Mouse (Mus musculus): ENCODE measurements around the gene Gm10719. TPM values are rescaled to one million over a fixed set of nuclear protein-coding genes. Genes with fewer than 3 reads are reported as not detected.
"Not testable (repeated sequence)": the region's sequence is repeated elsewhere in the genome, so short reads cannot be mapped to it uniquely, and the experiment has no call there.

The Gm10719 gene
- polyA plus RNA-seq (2014; fragmentation: Nextera tagmentation; extraction: Ambion mirVana): not detected in 2 replicates

DNA sequence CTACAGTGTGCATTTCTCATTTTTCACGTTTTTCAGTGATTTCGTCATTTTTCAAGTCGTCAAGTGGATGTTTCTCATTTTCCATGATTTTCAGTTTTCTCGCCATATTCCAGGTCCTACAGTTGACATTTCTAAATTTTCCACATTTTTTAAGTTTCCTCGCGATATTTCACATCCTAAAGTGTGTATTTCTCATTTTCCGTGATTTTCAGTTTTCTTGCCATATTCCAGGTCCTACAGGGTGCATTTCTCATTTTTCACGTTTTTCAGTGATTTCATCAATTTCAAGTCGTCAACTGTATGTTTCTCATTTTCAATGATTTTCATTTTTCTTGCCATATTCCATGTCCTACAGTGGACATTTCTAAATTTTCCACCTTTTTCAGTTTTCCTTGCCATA lies at the start of gene Gm10719:
Gene Gm10719, plus strand, starts transcription at position 301 of the 400 bp plus-strand sequence.
- ATAC-seq (replicated peaks; ENCODE audit: insufficient number of reproducible peaks, low FRiP score, low TSS enrichment, low read depth); H3K9me3 ChIP-seq (replicated peaks; ENCODE audit: control insufficient read depth, low read length); H3K27ac ChIP-seq (replicated peaks; ENCODE audit: low read depth, low read length); H3K9ac ChIP-seq (replicated peaks; ENCODE audit: low read length); H3K4me1 ChIP-seq (ENCODE audit: control insufficient read depth, insufficient read depth, low read length); H3K27me3 ChIP-seq (ENCODE audit: control insufficient read depth, insufficient read depth, low read length); H3K4me2 ChIP-seq (ENCODE audit: low read depth, low read length); H3K4me3 ChIP-seq (ENCODE audit: low read depth, low read length); DNase-seq (ENCODE audit: low spot score); H3K36me3 ChIP-seq (replicated peaks; ENCODE audit: control insufficient read depth, insufficient read depth, low read depth, low read length): not testable (repeated sequence)
- WGBS: no CpG with 5 or more reads among the region's 9 CpGs

DNA sequence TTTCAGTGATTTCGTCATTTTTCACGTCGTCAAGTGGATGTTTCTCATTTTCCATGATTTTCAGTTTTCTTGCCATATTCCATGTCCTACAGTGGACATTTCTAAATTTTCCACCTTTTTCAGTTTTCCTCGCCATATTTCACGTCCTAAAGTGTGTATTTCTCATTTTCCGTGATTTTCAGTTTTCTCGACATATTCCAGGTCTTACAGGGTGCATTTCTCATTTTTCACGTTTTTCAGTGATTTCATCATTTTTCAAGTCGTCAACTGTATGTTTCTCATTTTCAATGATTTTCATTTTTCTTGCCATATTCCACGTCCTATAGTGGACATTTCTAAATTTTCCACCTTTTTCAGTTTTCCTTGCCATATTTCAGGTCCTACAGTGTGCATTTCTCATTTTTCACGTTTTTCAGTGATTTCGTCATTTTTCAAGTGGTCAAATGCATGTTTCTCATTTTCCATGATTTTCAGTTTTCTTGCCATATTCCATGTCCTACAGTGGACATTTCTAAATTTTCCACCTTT lies 16.7 kb upstream of the Gm10719 start, which contains the start of gene Gm10722:
Gene Gm10722, plus strand, starts transcription at position 478 of the 528 bp plus-strand sequence.
- H3K27me3 ChIP-seq (ENCODE audit: control insufficient read depth, insufficient read depth, low read length); H3K4me3 ChIP-seq (ENCODE audit: low read depth, low read length); H3K4me2 ChIP-seq (ENCODE audit: low read depth, low read length); H3K36me3 ChIP-seq (replicated peaks; ENCODE audit: control insufficient read depth, insufficient read depth, low read depth, low read length); ATAC-seq (replicated peaks; ENCODE audit: insufficient number of reproducible peaks, low FRiP score, low TSS enrichment, low read depth); H3K4me1 ChIP-seq (ENCODE audit: control insufficient read depth, insufficient read depth, low read length); H3K27ac ChIP-seq (replicated peaks; ENCODE audit: low read depth, low read length); H3K9me3 ChIP-seq (replicated peaks; ENCODE audit: control insufficient read depth, low read length); H3K9ac ChIP-seq (replicated peaks; ENCODE audit: low read length): not testable (repeated sequence)
- peak; percentile 47 for DNase-seq (ENCODE audit: low spot score)
- 66% methylated on average over 12 of the region's 12 CpGs for WGBS

DNA sequence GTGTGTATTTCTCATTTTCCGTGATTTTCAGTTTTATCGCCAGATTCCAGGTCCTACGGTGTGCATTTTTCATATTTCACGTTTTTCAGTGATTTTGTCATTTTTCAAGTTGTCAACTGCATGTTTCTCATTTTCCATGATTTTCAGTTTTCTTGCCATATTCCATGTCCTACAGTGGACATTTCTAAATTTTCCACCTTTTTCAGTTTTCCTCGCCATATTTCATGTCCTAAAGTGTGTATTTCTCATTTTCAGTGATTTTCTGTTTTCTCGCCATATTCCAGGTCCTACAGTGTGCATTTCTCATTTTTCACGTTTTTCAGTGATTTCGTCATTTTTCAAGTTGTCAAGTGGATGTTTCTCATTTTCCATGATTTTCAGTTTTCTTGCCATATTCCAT lies 16.2 kb upstream of the Gm10719 start:
- not testable (repeated sequence) for H3K27ac ChIP-seq (replicated peaks; ENCODE audit: low read depth, low read length); H3K4me3 ChIP-seq (ENCODE audit: low read depth, low read length); ATAC-seq (replicated peaks; ENCODE audit: insufficient number of reproducible peaks, low FRiP score, low TSS enrichment, low read depth); H3K36me3 ChIP-seq (replicated peaks; ENCODE audit: control insufficient read depth, insufficient read depth, low read depth, low read length); H3K27me3 ChIP-seq (ENCODE audit: control insufficient read depth, insufficient read depth, low read length); H3K4me2 ChIP-seq (ENCODE audit: low read depth, low read length); DNase-seq (ENCODE audit: low spot score); H3K9me3 ChIP-seq (replicated peaks; ENCODE audit: control insufficient read depth, low read length); H3K4me1 ChIP-seq (ENCODE audit: control insufficient read depth, insufficient read depth, low read length); H3K9ac ChIP-seq (replicated peaks; ENCODE audit: low read length)
- WGBS: 65% methylated on average over 8 of the region's 8 CpGs

DNA sequence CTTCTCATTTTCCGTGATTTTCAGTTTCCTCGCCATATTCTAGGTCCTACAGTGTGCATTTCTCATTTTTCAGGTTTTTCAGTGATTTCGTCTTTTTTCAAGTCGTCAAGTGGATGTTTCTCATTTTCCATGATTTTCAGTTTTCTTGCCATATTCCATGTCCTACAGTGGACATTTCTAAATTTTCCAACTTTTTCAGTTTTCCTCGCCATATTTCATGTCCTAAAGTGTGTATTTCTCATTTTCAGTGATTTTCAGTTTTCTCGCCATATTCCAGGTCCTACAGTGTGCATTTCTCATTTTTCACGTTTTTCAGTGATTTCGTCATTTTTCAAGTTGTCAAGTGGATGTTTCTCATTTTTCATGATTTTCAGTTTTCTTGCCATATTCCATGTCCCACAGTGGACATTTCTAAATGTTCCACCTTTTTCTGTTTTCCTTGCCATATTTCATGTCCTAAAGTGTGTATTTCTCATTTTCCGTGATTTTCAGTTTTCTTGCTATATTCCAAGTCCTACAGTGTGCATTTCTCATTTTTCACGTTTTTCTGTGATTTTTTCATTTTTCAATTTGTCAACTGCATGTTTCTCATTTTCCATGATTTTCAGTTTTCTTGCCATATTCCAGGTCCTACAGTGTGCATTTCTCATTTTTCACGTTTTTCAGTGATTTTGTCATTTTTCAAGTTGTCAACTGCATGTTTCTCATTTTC lies 15.1 kb upstream of the Gm10719 start:
- not testable (repeated sequence) for H3K9ac ChIP-seq (replicated peaks; ENCODE audit: low read length); H3K4me2 ChIP-seq (ENCODE audit: low read depth, low read length); H3K27me3 ChIP-seq (ENCODE audit: control insufficient read depth, insufficient read depth, low read length); H3K4me1 ChIP-seq (ENCODE audit: control insufficient read depth, insufficient read depth, low read length); H3K27ac ChIP-seq (replicated peaks; ENCODE audit: low read depth, low read length); H3K9me3 ChIP-seq (replicated peaks; ENCODE audit: control insufficient read depth, low read length); H3K4me3 ChIP-seq (ENCODE audit: low read depth, low read length); H3K36me3 ChIP-seq (replicated peaks; ENCODE audit: control insufficient read depth, insufficient read depth, low read depth, low read length)
- DNase-seq (ENCODE audit: low spot score) (peak; percentile 70), ATAC-seq (replicated peaks; ENCODE audit: insufficient number of reproducible peaks, low FRiP score, low TSS enrichment, low read depth) (peak; percentile 88)
- WGBS: 54% methylated on average over 8 of the region's 11 CpGs

DNA sequence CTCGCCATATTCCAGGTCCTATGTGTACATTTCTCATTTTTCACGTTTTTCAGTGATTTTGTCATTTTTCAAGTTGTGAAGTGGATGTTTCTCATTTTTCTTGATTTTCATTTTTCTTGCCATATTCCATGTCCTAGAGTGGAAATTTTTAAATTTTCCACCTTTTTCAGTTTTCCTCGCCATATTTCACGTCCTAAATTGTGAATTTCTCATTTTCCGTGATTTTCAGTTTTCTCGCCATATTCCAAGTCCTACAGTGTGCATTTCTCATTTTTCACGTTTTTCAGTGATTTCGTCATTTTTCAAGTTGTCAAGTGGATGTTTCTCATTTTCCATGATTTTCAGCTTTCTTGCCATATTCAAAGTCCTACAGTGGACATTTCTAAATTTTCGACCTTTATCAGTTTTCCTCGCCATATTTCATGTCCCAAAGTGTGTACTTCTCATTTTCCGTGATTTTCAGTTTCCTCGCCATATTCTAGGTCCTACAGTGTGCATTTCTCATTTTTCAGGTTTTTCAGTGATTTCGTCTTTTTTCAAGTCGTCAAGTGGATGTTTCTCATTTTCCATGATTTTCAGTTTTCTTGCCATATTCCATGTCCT lies 14.3 kb upstream of the Gm10719 start, which contains the start of gene Gm11168:
Gene Gm11168, plus strand, starts transcription at position 553 of the 603 bp plus-strand sequence.
- WGBS: 72% methylated on average over 6 of the region's 14 CpGs
- H3K27me3 ChIP-seq (ENCODE audit: control insufficient read depth, insufficient read depth, low read length); H3K27ac ChIP-seq (replicated peaks; ENCODE audit: low read depth, low read length); H3K36me3 ChIP-seq (replicated peaks; ENCODE audit: control insufficient read depth, insufficient read depth, low read depth, low read length); H3K9ac ChIP-seq (replicated peaks; ENCODE audit: low read length); DNase-seq (ENCODE audit: low spot score); H3K4me2 ChIP-seq (ENCODE audit: low read depth, low read length); H3K9me3 ChIP-seq (replicated peaks; ENCODE audit: control insufficient read depth, low read length); H3K4me3 ChIP-seq (ENCODE audit: low read depth, low read length); ATAC-seq (replicated peaks; ENCODE audit: insufficient number of reproducible peaks, low FRiP score, low TSS enrichment, low read depth); H3K4me1 ChIP-seq (ENCODE audit: control insufficient read depth, insufficient read depth, low read length): not testable (repeated sequence)

DNA sequence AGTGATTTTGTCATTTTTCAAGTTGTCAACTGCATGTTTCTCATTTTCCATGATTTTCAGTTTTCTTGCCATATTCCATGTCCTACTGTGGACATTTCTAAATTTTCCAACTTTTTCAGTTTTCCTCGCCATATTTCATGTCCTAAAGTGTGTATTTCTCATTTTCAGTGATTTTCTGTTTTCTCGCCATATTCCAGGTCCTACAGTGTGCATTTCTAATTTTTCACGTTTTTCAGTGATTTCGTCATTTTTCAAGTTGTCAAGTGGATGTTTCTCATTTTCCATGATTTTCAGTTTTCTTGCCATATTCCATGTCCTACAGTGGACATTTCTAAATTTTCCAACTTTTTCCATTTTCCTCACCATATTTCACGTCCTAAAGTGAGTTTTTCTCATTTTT lies 11.0 kb upstream of the Gm10719 start:
- not testable (repeated sequence) for ATAC-seq (replicated peaks; ENCODE audit: insufficient number of reproducible peaks, low FRiP score, low TSS enrichment, low read depth); H3K4me2 ChIP-seq (ENCODE audit: low read depth, low read length); H3K4me1 ChIP-seq (ENCODE audit: control insufficient read depth, insufficient read depth, low read length); H3K4me3 ChIP-seq (ENCODE audit: low read depth, low read length); H3K27ac ChIP-seq (replicated peaks; ENCODE audit: low read depth, low read length); H3K36me3 ChIP-seq (replicated peaks; ENCODE audit: control insufficient read depth, insufficient read depth, low read depth, low read length); DNase-seq (ENCODE audit: low spot score); H3K27me3 ChIP-seq (ENCODE audit: control insufficient read depth, insufficient read depth, low read length); H3K9me3 ChIP-seq (replicated peaks; ENCODE audit: control insufficient read depth, low read length); H3K9ac ChIP-seq (replicated peaks; ENCODE audit: low read length)
- 82% methylated on average over 1 of the region's 5 CpGs for WGBS

DNA sequence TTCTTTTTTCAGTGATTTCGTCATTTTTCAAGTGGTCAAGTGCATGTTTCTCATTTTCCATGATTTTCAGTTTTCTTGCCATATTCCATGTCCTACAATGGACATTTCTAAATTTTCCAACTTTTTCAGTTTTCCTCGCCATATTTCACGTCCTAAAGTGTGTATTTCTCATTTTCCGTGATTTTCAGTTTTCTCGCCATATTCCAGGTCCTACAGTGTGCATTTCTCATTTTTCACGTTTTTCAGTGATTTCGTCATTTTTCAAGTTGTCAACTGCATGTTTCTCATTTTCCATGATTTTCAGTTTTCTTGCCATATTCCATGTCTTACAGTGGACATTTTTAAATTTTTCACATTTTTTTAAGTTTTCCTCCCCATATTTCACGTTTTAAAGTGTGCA lies 10.6 kb upstream of the Gm10719 start:
- not testable (repeated sequence) for H3K9ac ChIP-seq (replicated peaks; ENCODE audit: low read length); H3K4me3 ChIP-seq (ENCODE audit: low read depth, low read length); H3K4me1 ChIP-seq (ENCODE audit: control insufficient read depth, insufficient read depth, low read length); H3K36me3 ChIP-seq (replicated peaks; ENCODE audit: control insufficient read depth, insufficient read depth, low read depth, low read length); DNase-seq (ENCODE audit: low spot score); H3K4me2 ChIP-seq (ENCODE audit: low read depth, low read length); H3K27me3 ChIP-seq (ENCODE audit: control insufficient read depth, insufficient read depth, low read length); H3K27ac ChIP-seq (replicated peaks; ENCODE audit: low read depth, low read length); H3K9me3 ChIP-seq (replicated peaks; ENCODE audit: control insufficient read depth, low read length)
- ATAC-seq (replicated peaks; ENCODE audit: insufficient number of reproducible peaks, low FRiP score, low TSS enrichment, low read depth): peak; percentile 83
- 71% methylated on average over 7 of the region's 8 CpGs for WGBS

DNA sequence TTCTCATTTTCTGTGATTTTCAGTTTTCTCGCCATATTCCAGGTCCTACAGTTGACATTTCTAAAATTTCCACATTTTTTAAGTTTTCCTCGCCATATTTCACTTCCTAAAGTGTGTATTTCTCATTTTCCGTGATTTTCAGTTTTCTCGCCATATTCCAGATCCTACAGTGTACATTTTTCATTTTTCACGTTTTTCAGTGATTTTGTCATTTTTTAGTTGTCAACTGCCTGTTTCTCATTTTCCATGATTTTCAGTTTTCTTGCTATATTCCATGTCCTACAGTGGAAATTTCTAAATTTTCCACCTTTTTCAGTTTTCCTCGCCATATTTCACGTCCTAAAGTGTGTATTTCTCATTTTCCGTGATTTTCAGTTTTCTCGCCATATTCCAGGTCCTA lies 9.9 kb upstream of the Gm10719 start:
- WGBS: 79% methylated on average over 7 of the region's 9 CpGs
- DNase-seq (ENCODE audit: low spot score): peak; percentile 11
- H3K9me3 ChIP-seq (replicated peaks; ENCODE audit: control insufficient read depth, low read length); H3K27me3 ChIP-seq (ENCODE audit: control insufficient read depth, insufficient read depth, low read length); H3K36me3 ChIP-seq (replicated peaks; ENCODE audit: control insufficient read depth, insufficient read depth, low read depth, low read length); H3K27ac ChIP-seq (replicated peaks; ENCODE audit: low read depth, low read length); ATAC-seq (replicated peaks; ENCODE audit: insufficient number of reproducible peaks, low FRiP score, low TSS enrichment, low read depth); H3K4me1 ChIP-seq (ENCODE audit: control insufficient read depth, insufficient read depth, low read length); H3K4me3 ChIP-seq (ENCODE audit: low read depth, low read length); H3K9ac ChIP-seq (replicated peaks; ENCODE audit: low read length); H3K4me2 ChIP-seq (ENCODE audit: low read depth, low read length): not testable (repeated sequence)
